Mouse (Mus musculus) brain, adult 2 months (tissue): ENCODE measurements around the gene Abi2.
"Not testable (repeated sequence)": the region's sequence is repeated elsewhere in the genome, so short reads cannot be mapped to it uniquely, and the experiment has no call there.

ENCODE experiments used
- DNase-seq: peaks from one replicate; pipeline ENCODE4 v3.0.0; 2011; ENCODE audit warnings: low read depth, low spot score

The Abi2 gene

DNA sequence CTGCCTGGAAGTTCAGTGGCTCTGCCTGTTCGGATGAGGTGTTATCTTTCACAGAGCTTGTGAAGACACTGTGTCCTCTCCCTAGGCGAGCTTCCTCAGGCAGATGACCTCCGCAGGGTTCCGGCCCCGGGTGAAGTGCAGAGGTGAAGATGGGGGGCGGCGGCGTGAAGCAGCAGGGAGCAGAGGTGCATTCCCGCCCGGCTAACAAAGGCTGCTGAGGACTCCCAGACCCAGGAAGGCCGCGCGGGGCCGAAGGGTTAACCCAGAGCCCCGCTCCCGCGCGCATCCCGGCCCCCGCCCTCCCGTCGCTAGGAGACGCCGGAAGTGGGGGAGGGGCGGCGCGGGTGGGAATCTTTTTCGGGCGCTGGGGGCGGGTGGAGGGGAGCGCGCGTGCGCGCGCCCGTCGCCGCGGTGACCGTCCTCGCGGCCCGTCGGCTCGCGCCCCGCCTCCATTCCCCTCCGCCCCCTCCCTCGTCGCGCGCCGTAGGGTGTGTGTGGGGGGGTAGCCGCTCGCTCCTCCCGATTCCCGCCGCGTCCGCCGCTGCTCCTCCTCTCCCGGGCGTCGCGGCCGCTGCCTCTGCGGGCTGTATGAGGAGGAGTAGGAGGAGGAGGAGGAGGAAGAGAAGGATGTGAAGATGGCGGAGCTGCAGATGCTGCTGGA, at the start of gene Abi2:
Abi2 (plus strand) TSS at position 452 of the 661 bp plus-strand sequence.
- DNase-seq: peak; percentile 95

DNA sequence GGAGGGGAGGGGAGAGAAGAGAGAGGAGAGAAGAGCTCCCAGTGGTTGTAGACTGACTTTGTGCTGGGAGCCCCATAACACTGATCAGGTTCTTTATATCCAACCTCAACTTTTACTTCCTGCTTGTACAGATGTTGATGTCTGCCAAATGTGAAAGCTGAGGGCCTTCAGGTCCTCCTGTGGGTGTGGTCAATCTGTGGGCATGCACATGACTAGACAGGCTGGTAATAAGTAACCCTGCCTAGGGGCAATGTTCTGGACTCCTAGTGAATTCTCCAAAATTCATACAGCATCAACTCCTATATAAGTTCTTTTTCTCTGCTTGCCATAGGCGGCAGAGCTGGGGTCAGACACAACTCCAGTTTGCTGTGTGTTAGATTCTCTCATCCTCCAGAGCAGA, 47.8 kb upstream of the Abi2 start:
- no peak for DNase-seq

DNA sequence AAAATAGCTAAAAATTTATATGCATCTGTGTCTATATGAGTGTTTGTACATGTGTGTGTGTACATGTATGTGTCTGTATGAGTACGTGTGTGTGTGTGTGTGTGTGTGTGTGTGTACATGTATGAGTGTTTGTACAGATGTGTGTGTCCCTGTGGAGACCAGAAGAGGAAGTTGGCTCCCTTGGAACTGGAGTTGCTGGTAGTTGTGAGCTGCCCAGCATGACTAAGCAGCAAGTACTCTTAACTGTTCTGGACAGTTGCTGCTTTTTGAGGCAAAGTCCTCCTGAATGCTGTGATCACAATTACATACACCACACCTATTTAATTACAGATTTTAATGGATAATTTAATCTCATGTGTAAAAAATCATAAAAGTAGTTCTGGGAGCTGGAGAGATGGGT, 32.9 kb upstream of the Abi2 start:
- no peak for DNase-seq

DNA sequence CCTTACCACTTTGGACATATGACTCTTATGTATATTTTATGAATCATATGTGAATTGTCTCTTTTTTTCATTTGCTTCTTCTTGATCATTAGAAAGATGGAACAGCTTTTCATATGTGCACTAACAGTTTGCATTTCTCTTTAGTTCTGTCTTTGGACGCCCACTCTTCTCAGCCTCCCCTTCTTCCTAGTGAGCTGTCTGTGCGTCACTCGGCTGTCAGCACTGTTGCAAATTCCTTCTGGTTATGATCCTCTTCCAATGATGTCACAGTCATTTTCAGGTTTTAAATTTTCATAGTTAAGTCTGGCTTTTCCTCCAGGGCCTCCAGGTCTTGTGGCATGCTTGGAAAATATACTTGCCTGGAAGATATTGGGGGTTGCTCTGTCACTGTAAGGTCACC, 27.5 kb upstream of the Abi2 start:
- DNase-seq: peak; percentile 77

DNA sequence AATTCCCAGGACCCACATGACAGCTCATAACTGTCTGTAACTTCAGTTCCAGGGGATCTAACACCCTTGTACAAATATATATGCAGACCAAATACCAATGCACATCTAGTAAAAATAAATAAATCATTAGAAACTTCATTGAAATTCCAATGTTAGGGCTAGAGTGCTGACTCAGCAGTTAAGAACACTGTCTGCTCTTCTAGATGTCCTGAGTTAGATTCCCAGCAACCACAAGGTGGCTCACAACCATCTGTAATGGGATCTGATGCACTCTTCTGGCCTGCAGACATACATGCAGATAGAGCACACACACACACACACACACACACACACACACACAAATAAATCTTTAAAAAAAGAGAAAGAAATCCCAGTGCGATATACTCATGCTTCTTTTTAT, 4.6 kb upstream of the Abi2 start:
- DNase-seq: peak; percentile 46

DNA sequence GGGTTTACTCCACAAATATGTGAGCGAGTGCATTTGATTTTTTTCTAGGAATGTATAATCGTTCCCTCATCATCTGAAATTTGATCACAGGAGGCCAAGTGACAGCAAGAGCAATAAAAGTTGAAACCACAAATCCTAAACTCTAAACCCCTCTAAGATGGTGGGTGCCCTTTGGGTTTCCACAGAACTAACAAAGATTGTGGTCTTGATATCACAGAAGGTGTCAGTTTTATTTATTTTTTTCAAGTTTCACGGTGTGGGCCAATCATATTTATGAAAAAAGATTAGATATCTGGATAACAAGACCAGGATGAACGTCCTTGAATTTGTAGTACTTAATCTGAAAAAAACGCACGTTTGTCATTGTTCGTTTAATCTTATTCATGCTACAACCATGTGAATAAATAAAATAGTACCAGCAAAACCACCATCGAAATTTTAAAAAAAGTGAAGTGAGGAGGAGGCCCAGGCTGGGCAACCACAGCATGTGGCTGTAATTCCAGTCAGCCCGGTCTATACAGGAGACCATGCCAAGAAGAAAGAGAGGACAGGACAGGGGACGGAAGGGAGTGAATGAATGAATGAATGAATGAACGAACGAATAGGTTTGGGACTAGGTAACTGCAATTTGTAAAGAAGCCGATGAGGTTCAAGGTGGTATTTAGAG, 785 bp upstream of the Abi2 start:
- DNase-seq: no peak

DNA sequence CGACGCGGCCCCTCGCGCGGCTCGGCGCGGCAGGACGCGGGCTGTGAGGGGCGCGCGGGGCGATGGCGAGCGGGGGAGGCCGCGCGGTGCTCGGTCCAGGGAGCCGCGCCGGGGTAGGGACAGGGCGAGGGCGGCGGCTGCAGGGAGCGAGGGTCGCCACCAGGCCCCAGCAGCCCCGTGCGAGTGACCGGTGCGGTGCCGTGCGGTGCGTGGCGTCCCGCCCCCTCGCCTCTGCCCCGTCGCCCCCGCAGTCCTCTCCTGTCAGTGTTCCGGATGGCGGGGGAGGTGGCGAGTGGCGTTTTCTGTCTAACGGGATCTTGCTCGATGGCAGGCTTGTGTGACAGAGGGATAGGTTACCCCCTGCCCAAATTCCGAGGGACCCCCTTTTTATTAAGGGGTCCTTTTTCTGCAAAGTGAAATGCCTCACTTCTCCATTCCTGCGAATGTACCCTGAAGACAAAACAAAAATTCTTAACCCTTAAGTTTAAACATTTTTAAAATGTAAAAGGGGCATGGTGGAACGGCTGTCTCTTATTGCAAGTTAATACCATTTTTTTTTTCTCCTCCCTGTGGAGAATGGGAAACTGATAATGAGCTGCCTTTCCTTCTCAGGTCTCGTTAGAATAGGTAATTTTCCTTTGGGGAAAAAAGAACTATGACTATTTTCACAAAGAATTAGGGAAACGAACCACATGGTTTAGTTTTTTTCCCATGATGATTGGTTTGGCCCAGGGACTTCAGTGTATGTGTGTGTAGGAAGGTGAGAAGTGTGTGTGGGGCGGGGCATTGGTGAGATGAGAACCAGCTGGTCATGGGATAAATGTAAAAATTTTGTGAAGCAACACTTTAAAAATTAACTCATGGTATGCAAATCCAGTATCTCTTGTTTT, 754 bp downstream of the Abi2 start:
- DNase-seq: peak; percentile 80

DNA sequence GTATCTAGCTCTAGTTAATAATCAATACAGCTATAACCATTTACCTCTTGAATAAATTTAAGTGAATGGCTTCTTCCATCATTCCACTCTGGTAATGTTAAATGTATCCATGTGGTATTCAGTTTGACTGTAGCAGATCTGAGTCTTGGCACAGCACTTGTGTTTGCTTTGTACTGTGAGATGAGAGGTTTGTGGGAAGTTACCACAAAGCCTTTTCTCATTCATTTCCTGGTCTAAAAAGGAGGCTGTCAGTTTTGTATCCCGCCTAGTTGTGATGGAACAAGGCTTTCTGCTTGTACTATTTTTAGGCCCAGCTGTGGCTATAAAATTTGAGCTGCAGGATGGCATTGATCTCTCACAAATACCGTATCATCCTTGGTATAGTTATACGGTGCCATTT, 7.3 kb downstream of the Abi2 start:
- peak; percentile 36 for DNase-seq

DNA sequence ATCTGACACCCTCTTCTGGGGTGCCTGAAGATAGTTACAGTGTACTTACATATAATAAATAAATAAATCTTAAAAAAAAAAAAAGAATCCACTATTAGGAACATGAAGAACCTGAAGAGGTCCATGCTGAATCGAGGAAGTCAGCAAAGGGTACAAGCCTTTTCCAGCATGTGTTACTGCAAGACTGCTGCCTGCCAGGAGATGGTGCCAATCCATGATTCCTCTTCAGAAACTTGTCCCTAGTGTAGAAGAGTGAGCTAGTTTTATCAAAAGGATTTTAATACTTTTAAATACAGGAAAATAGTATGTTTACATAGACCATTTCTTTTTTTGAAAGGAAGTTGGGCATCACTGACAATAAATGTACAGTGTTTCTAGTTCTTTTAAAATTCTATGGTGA, 14.5 kb downstream of the Abi2 start:
- DNase-seq: peak; percentile 49

DNA sequence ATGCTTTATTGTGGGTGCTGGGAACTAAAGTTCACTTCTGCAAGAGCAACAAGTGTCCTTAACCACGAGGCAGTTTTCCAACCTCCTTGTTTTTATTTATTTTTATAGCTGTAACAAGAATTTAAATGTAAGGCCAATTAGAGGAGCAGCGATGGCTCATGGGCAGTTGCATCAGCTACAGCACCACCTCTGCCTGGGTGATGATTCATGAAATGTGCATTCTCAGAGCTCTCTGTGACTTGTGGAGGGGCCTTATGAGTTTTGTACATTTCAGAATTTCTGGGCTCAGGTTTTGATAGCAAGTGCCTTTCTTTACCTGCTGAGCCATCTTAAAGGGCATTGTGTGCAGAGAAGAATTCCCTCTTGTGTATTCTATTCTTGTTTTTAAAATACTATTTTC, 18.9 kb downstream of the Abi2 start:
- DNase-seq: peak; percentile 24

DNA sequence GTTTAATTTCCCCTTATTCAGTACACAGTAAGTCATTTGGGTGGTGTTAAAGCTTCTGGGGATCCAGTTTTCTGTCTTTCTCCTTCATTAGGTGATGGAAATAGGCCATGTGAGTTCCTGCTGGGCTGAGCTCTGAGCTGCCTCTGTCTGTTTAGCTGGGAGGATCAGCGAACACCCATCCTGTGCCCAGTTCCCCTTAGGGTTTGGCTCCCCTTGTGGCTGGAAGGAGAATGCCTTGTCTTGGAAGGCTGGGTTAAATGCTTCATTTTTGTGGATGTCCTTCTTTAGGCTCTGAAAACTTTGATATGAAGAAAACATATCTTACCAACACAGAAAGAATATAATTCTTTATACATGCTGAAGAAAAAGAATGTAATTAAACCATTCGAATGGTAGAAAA, 19.5 kb downstream of the Abi2 start:
- peak; percentile 76 for DNase-seq

DNA sequence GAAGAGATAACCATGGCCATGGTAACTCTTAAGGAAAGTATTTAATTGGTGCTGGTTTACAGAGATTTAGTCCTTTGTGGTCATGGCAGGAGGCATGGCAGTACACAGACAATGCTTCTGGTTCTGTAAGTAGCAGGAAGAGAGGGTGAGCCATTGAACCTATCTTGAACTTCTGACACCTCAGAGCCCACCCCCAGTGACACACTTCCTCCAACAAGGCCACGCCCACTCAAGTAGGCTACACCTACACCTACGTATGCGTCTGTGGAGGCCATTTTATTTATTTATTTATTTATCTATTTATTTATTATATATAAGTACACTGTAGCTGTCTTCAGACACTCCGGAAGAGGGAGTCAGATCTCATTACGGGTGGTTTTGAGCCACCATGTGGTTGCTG, 22.1 kb downstream of the Abi2 start:
- DNase-seq: no peak

DNA sequence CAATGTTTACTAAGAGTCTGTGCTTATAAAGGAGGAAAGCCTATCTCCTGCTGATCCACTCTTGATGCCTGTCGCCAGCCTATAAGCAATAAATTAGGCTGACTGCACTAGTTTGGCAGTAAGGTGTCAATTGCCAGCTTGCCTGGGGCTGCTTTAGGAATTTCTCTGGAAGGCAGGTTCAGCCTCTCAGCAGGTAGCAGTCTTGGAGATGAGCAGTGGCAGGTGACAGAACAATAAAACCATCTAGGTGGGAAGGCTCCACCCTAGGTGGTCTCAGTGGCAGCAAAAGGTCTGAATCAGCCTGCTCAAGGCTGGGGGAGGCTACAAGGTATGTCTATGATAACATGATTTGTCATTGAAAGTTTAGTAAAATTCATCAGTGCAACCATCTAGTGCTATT, 23.1 kb downstream of the Abi2 start:
- peak; percentile 28 for DNase-seq

DNA sequence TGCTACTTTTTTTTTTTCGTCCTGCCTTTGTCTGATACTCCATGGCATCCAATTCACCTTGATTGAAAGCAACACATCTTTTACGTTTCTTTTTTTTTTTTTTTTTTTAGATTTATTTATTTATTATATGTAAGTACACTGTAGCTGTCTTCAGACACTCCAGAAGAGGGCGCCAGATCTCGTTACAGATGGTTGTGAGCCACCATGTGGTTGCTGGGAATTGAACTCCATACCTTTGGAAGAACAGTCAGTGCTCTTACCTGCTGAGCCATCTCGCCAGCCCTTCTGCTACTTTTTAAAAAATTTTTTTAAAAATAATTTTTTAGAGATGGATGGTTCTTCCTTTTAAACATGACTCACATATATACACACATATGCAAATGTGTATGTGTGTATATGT, 32.0 kb downstream of the Abi2 start:
- DNase-seq: not testable (repeated sequence)

DNA sequence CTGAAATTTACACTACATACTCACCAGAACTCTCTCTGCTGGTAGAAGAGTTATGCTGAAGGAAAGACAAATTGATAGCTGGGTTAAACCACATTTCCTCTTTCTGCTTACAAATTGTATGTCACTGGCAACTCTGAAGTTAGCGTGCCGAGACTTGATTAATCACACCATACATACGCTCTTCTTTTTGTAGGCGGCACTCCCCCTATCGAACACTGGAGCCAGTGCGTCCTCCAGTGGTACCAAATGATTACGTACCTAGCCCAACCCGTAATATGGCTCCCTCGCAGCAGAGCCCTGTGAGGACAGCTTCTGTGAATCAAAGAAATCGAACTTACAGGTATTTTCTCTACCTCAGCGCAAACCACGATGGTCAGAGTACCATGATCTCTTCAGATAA, 37.6 kb downstream of the Abi2 start:
- DNase-seq: peak; percentile 22

DNA sequence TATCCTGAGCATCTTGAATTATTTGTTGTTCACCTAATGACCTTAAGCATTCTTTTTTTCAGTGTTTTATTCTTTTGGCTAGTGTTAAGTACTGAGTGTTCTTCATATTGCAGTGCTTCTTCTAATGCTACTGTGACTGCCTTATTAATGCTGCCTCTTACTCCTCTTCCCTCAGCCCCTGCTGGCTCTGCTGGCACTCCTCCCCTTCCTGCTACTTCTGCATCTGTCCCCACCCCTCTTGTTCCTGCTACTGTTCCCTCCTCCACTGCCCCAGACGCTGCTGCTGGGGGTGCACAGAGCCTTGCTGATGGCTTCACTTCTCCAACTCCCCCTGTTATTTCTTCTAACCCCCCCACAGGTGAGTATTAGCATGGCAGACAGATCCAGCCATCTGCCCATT, 40.5 kb downstream of the Abi2 start:
- DNase-seq: no peak

DNA sequence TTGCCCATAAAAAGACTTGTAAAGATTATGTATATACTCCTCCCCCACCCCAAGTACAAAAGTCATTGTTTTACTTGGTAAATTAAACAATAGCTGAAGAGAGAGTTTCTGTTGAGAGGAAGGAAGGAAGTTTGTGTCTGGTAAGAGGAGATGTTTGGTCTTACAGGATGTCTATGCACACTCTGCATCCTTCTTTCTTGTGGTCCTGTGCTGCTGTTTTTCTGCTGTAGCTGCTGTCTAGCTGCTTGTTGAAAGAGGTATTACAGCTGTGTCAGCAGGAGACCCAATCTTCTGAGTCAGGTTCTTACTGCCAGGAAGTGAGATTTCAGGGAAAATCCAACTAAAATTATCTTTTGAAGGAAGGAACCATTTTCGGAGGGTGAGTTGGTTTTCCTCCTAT, 51.2 kb downstream of the Abi2 start:
- DNase-seq: peak; percentile 18

DNA sequence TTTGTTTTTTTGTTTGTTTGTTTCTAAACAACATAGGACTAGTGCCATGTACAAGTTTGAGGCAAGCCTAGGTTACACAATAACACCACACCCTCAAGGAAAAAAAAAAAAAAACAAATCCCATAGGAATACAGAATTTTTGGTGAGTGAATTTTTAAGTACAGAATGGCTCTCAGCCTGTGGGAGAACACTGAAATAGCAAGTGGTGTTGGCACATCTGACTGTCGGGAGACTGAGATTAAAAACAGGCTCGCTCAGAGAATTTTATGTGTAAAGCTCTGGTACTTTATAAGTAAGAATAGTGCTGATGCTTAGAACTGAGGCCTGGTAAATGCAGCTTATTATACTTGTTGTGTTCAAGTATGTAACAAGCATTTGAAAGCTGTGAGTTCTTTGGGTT, 60.1 kb downstream of the Abi2 start:
- DNase-seq: peak; percentile 77

DNA sequence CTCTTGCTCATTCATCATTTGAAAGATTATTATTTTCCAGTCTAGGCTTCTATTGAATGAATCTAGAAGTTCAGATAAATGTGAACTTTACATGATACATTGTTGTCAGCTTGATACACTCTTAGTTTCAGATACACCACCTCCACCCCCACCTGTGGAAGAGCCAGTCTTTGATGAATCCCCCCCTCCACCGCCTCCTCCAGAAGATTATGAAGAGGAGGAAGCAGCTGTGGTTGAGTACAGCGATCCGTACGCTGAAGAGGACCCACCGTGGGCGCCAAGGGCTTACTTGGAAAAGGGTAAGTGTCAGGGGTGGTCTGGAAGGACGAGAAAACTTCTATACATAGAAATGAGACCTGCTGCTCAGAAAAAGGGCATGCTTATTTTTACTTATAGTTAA, 61.1 kb downstream of the Abi2 start:
- no peak for DNase-seq

DNA sequence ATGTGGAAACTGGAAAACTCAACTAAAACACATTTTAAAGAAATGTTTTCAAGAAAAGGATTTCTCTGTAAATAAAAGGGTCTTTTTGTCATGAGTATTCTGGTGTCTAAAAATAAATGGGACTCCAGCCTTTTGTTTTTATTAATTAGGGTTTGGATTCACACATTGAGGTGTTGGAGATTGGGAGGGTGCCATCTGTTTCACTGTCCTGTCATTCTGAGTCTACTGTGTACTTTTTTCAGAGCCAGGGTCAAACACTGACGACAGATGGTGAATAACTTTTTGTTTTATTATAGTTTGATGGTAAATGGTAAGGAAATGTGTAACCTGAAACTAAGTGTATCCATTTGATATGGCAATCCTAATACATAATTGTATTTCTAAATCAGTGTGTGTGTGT, 72.1 kb downstream of the Abi2 start:
- peak; percentile 71 for DNase-seq

DNA sequence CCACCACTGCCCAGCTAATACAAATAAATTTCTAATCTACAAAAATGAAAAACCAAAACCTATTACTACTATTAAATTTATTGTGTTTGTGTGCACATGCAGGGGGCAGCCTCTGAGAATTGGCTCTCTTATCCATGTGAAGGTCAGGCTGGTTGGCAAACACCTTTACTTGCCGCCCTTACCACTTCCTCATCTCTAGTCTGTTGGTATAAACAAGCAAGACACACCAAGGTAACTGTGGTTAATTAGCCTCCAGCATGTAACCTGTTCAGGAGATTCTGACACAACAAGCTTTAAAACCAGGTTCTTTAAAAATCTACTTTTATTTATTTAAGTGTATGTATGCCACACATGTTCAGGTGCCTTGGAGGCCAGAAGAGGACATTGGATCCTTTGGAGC, 73.5 kb downstream of the Abi2 start:
- no peak for DNase-seq

DNA sequence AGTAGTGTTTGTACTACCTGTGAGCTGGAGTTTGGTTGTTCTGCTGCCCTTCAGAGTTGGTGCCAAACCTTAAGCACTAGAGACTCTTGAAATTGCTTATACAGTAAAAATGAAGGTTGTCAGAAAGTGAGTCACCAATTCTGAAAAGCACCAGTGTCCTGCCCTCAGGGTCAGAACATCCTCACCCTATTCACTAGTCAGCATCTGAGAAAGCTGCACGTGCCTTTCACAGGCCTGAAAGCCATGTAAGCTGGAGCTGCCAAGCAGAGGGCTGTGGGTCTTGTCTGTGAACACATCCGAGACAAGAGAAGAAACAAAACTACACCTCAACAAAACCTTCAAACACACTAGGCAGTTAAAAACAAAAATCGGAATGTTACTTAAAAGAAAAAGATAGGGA, 76.2 kb downstream of the Abi2 start:
- no peak for DNase-seq

DNA sequence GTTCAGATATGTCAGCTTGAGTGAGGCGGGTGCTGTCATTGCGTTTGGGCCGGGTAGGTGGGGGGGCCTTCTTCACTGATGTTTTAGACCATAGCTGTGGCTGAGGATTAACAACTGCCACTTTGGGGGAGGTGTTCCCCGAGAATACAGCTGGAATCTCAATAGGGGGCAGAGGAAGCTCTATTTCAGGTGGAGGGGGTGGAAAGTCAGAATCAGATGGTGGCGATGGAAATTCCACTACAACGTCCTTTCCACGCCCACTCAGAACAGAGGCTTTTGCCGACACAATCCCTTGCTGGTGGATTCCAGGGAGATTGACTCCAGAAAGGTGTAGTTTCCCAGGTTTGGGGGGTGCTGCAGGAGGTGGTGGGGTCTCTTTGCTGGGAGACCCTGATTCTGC, 79.2 kb downstream of the Abi2 start:
- peak; percentile 72 for DNase-seq
